Mouse (Mus musculus) limb, embryonic 11.5 days (tissue): ENCODE measurements around the gene Unc45b. TPM values are rescaled to one million over a fixed set of nuclear protein-coding genes. Genes with fewer than 3 reads are reported as not detected.
"Not testable (repeated sequence)": the region's sequence is repeated elsewhere in the genome, so short reads cannot be mapped to it uniquely, and the experiment has no call there.

ENCODE experiments used
- ATAC-seq: fragments of 200-750 bp; cut with Nextera tagmentation; 2 replicates; pipeline ENCODE4 v1.8.0; 2017; ENCODE audit warnings: low read depth; ENCODE audit not compliant: insufficient number of reproducible peaks, low FRiP score, low TSS enrichment
- DNase-seq: peaks from one replicate; pipeline ENCODE4 v3.0.0-alpha.2; 2015; ENCODE audit warnings: low spot score
- H3K27ac ChIP-seq: fragments of 300-500 bp; sonication (generic); replicated peaks from 2 replicates; pipeline ENCODE4 v1.5.1; 2014; ENCODE audit warnings: low read depth, mild to moderate bottlenecking, low read length
- H3K27me3 ChIP-seq: fragments of 300-500 bp; sonication (generic); 2 replicates; pipeline ENCODE4 v1.6.1; 2014; ENCODE audit warnings: mild to moderate bottlenecking, low read length, mixed read lengths; ENCODE audit not compliant: control insufficient read depth, insufficient read depth
- H3K36me3 ChIP-seq: fragments of 300-500 bp; sonication (generic); 2 replicates; pipeline ENCODE4 v1.6.1; 2014; ENCODE audit warnings: mild to moderate bottlenecking, low read length, moderate library complexity, mixed read lengths; ENCODE audit not compliant: control insufficient read depth, insufficient read depth
- H3K4me1 ChIP-seq: fragments of 300-500 bp; sonication (generic); 2 replicates; pipeline ENCODE4 v1.6.1; 2014; ENCODE audit warnings: low read length, mixed read lengths; ENCODE audit not compliant: control insufficient read depth, insufficient read depth
- H3K4me2 ChIP-seq: fragments of 300-500 bp; sonication (generic); 2 replicates; pipeline ENCODE4 v1.6.1; 2014; ENCODE audit warnings: low read depth, mild to moderate bottlenecking, moderate library complexity; ENCODE audit not compliant: severe bottlenecking
- H3K4me3 ChIP-seq: fragments of 300-500 bp; sonication (generic); 2 replicates; pipeline ENCODE4 v1.5.1; 2014; ENCODE audit warnings: low read depth, low read length
- H3K9ac ChIP-seq: fragments of 300-500 bp; sonication (generic); 2 replicates; pipeline ENCODE4 v1.6.1; 2014; ENCODE audit warnings: mild to moderate bottlenecking, low read length
- H3K9me3 ChIP-seq: fragments of 300-500 bp; sonication (generic); 2 replicates; pipeline ENCODE4 v1.6.1; 2016; ENCODE audit warnings: low read length; ENCODE audit not compliant: control insufficient read depth
- WGBS: fragments of 180-500 bp; shearing (Covaris S2); extraction: QIAGEN DNeasy Blood & Tissue Kit; methylation state at CpG from one replicate; pipeline ENCODE4 v1.1.7; 2014; 5-methylcytosine and 5-hydroxymethylcytosine counted together
- microRNA-seq: library from miRNA; unstranded; fragments of <30 nt; microRNA quantifications from one replicate; pipeline ENCODE4, GENCODE M21; 2016
- polyA plus RNA-seq: library from polyadenylated mRNA; unstranded; fragments of >200 nt; fragmentation: Nextera tagmentation; extraction: Ambion mirVana; gene quantifications from 2 replicates; pipeline ENCODE4 v1.2.1, GENCODE M21; 2014

Gene Unc45b
- polyA plus RNA-seq, 1 experiment from 2014 or later, result 2.5 TPM

DNA sequence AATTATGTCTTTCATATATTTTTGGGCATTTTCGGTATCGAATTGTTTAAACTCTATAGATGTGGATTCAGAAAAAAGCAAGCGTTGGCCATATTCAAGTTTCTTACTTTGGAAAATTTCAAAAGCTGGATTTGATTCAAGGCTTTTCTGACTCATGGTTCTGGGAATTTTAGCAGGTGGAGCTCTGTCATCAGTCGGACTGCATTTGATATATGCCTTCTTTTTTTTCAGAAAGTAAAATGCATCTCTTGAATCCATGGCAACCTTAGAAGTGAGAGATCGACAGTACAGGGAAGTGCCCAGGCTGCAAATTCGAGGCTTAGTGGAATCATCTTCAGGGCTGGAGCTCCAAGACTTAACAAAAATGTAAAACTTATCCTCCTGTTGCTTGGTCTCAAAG, 77.3 kb downstream of the Unc45b start:
- H3K27me3 ChIP-seq, result no peaks in the 10 kb centered on the region
- no peak overlapping the region for H3K9ac ChIP-seq
- 88% methylated on average over 6 of the region's 6 CpGs for WGBS
- H3K36me3 ChIP-seq, result no peaks in the 10 kb centered on the region; the same call in 1 of the 2 replicates
- H3K4me1 ChIP-seq, result 0 out of 2 replicates have a peak, but pooled peaks cover 3% of the 10 kb centered on the region
- ATAC-seq (no peak), DNase-seq (no peak)
- H3K4me3 ChIP-seq, result no peak overlapping the region
- no peak overlapping the region for H3K4me2 ChIP-seq
- no peak overlapping the region for H3K27ac ChIP-seq
- no peaks in the 10 kb centered on the region for H3K9me3 ChIP-seq

DNA sequence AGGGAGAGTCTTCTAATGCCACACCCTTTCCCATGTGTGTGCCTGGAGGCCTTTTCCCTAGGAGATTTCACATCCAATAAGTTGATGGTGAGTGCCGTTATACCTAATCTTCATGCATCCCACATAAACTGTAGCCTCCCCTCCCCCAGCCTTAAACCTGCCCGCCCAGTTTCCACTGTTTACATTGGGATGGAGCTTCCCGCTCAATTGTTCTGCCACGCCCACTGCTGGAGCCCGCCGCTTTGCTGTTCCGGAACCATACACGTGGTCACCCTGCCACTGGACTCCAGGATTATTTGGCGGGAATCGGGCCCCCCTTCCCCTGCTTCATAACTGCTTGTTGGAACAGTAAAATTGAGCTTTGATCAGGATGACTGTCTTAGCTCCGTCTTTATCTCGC, 79.0 kb downstream of the Unc45b start:
- H3K4me2 ChIP-seq, result peak overlapping the region; percentile 25; the same call in 1 of the 2 replicates
- no peaks in the 10 kb centered on the region for H3K9me3 ChIP-seq
- no peaks in the 10 kb centered on the region for H3K27me3 ChIP-seq
- H3K36me3 ChIP-seq, result no peaks in the 10 kb centered on the region; the same call in 1 of the 2 replicates
- ATAC-seq, result no peak
- H3K27ac ChIP-seq, result no peak overlapping the region
- 25% methylated on average over 12 of the region's 12 CpGs for whole genome bisulfite sequencing
- no peak overlapping the region for H3K9ac ChIP-seq
- peak; percentile 35 for DNase-seq
- 0 out of 2 replicates have a peak, but pooled peaks cover 3% of the 10 kb centered on the region for H3K4me1 ChIP-seq
- H3K4me3 ChIP-seq, result no peak overlapping the region

DNA sequence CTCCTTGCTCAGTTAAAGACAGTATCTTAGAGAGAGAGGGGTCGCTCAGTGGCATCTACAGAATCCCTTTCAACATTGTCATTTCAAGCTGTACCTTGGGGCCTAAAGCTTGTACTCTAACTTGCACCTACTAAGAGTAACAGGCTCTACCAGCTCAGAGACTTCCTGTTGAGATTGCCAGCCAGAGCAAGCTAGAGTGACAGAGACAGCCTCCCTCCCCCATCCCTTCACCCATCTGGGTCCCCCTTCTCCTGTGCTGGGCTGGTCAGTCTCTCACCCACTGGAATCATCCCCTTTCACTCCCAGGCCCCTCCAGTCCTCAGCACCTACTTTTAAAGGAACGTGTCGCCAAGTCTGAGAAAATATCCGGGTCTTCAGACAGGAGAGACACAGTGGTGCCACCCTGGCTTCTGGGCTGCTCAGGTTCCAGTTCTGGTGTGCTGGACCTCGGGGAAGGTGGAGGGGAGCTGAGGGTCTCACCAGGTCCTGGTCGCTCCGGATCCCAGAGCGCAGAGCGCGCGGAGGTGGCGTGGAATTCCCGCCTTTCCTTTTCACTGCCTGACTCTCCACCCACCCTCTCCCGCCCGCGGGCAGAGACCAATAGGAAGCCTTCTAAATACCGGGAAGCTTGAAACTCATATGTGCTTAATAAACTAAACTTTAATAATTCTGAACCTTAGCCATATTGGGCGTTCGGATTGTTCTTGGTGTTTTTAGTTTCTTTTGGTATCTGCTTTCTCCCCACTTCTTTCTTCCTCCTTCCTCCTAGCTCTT, 80.4 kb downstream of the Unc45b start:
- H3K36me3 ChIP-seq, H3K4me1 ChIP-seq, ATAC-seq, H3K27ac ChIP-seq, H3K9me3 ChIP-seq, H3K27me3 ChIP-seq: not testable (repeated sequence)
- Histone ChIP-seq H3K4me2 (peak overlapping the region; percentile 44), H3K4me3 (peak overlapping the region; percentile 28), H3K9ac (peak overlapping the region; percentile 52; the same call in 1 of the 2 replicates)
- peak; percentile 77 for DNase-seq
- WGBS, result 13% methylated on average over 19 of the region's 19 CpGs

DNA sequence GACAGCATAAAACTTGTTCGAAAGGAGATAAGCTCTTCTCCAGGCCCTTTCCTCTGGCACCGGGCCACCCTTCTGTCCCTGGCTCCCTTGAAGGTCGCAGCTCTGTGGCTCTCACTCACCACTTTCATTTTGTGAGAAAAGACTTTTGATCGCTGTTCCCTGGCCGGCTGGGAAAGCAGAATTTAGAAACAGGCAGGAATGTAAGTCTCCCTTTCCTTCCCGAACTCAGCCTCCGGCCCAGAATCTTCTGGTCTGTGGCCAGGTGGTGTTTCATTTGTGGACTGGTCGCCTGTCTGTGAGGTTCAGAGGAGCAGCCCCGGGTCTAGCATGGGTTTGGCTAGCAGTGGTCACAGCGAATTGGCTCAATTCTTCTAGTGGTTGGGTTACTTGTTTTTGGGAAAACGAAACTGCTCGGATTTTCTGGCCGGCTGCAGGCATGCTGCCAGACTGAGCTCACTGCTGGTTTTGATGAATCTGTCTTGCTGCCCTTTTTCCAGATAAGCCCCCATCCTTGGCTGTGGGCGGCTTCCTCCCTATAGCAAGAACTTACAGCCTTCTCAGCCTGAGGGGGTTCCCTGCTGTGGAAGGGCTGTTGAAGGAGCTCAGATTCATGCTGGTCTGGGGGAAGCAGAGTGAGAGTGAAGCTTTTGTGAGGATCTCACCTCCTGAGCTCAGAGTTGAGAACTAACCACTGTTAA, 81.3 kb downstream of the Unc45b start, which contains the start of gene Slfn9:
TSS of gene Slfn9 (minus strand) at position 362 of the 698 bp plus-strand sequence.
- no peak within 1 kb of the TSS for H3K27ac ChIP-seq
- no peak for ATAC-seq
- H3K4me3 ChIP-seq, result peak within 1 kb of the TSS; percentile 28
- peak; percentile 57 for DNase-seq
- 6% methylated on average over 14 of the region's 14 CpGs for WGBS
- H3K4me2 ChIP-seq, result peak within 1 kb of the TSS; percentile 44
- H3K9ac ChIP-seq, result peak within 1 kb of the TSS; percentile 53; the same call in 1 of the 2 replicates
- no peaks in the 10 kb centered on the region for H3K27me3 ChIP-seq
- no peaks in the 10 kb centered on the region for H3K36me3 ChIP-seq
- no peaks in the 10 kb centered on the region for H3K9me3 ChIP-seq
- H3K4me1 ChIP-seq, result 0 out of 2 replicates have a peak, but pooled peaks cover 3% of the 10 kb centered on the region

Small RNA genes lying within 50 kb of the gene (microRNA-seq; reads per million reads assigned to microRNA genes)
- not detected for gene Mir7679

Other genes starting within 250 kb of the Unc45b start
- gene Cct6b, start 146.2 kb upstream of the Unc45b start, polyA plus RNA-seq, result 0.20 and 0.21 TPM in 2 replicates
- 41.4 and 44.0 TPM in 2 replicates for gene Zfp830, start 146.2 kb upstream of the Unc45b start, polyA plus RNA-seq
- gene Lig3, start 129.4 kb upstream of the Unc45b start, polyA plus RNA-seq, result 44.7 and 49.6 TPM in 2 replicates
- gene Rffl, start 39.3 kb upstream of the Unc45b start, polyA plus RNA-seq, result 11.4 and 12.7 TPM in 2 replicates
- gene Rad51d, start 19.9 kb upstream of the Unc45b start, polyA plus RNA-seq, result 12.8 and 13.1 TPM in 2 replicates
- gene Fndc8, start 18.4 kb upstream of the Unc45b start, polyA plus RNA-seq, result 0.15 and 0.20 TPM in 2 replicates
- 31.2 and 38.6 TPM in 2 replicates for gene Nle1, start 2.1 kb upstream of the Unc45b start, polyA plus RNA-seq
- 0.07 and 0.55 TPM in 2 replicates for gene Slfn5, start 40.8 kb downstream of the Unc45b start, polyA plus RNA-seq
- 11.8 and 14.3 TPM in 2 replicates for gene Slfn9, start 81.3 kb downstream of the Unc45b start, polyA plus RNA-seq
- 0.26 and 0.48 TPM in 2 replicates for gene Slfn8, start 110.3 kb downstream of the Unc45b start, polyA plus RNA-seq
- 0.85 and 1.1 TPM in 2 replicates for gene Slfn2, start 154.6 kb downstream of the Unc45b start, polyA plus RNA-seq
- not detected in 2 replicates for gene Slfn1, start 206.3 kb downstream of the Unc45b start, polyA plus RNA-seq